Mouse (Mus musculus): ENCODE results near the gene Cacna1e. TPM values are rescaled to one million over a fixed set of nuclear protein-coding genes. Genes with fewer than 3 reads are reported as not detected.

Gene Cacna1e
- polyA plus RNA-seq, 1 experiment from 2014 or later = 0.05 TPM

- peaks cover 8% of the 10 kb centered on the region for H3K4me1 ChIP-seq (ENCODE audit: insufficient read depth, low read length)
- H3K9me3 ChIP-seq (ENCODE audit: low read length) = no peaks in the 10 kb centered on the region
- no peak overlapping the region for H3K27ac ChIP-seq (ENCODE audit: low read length)
- no peak overlapping the region for H3K4me3 ChIP-seq (ENCODE audit: low read length)
- H3K4me2 ChIP-seq (replicated peaks; ENCODE audit: low read depth, low read length) = no peak overlapping the region
- no peak for ATAC-seq (ENCODE audit: low FRiP score, low TSS enrichment)
- no peaks in the 10 kb centered on the region for H3K36me3 ChIP-seq (ENCODE audit: insufficient read depth, low read length)
- H3K27me3 ChIP-seq (ENCODE audit: insufficient read depth, low read length) = no peaks in the 10 kb centered on the region
- 68% methylated on average over 3 of the region's 3 CpGs for whole genome bisulfite sequencing
- no peak overlapping the region for H3K9ac ChIP-seq (replicated peaks; ENCODE audit: low read length)
Measured at GRCm38 (mm10) chr1:154413138-154413537, 471.2 kb downstream of the Cacna1e start.

- H3K4me2 ChIP-seq (replicated peaks; ENCODE audit: low read depth, low read length) = no peak overlapping the region
- no peaks in the 10 kb centered on the region for H3K9me3 ChIP-seq (ENCODE audit: low read length)
- no peak overlapping the region for H3K9ac ChIP-seq (replicated peaks; ENCODE audit: low read length)
- H3K36me3 ChIP-seq (ENCODE audit: insufficient read depth, low read length) = no peaks in the 10 kb centered on the region
- H3K27me3 ChIP-seq (ENCODE audit: insufficient read depth, low read length) = no peaks in the 10 kb centered on the region
- no peak overlapping the region for H3K27ac ChIP-seq (ENCODE audit: low read length)
- no peak for ATAC-seq (ENCODE audit: low FRiP score, low TSS enrichment)
- no peak overlapping the region for H3K4me3 ChIP-seq (ENCODE audit: low read length)
- no peaks in the 10 kb centered on the region for H3K4me1 ChIP-seq (ENCODE audit: insufficient read depth, low read length)
- WGBS = 88% methylated on average over 2 of the region's 2 CpGs
Measured at GRCm38 (mm10) chr1:154409051-154409450, 475.2 kb downstream of the Cacna1e start.

GRCm38 (mm10) chr1:154391979-154392378 lies 492.3 kb downstream of the Cacna1e start:
- Histone ChIP-seq H3K9me3 (ENCODE audit: low read length) (no peaks in the 10 kb centered on the region), H3K4me1 (ENCODE audit: insufficient read depth, low read length) (no peaks in the 10 kb centered on the region)
- 79% methylated on average over 6 of the region's 6 CpGs for WGBS

More at GRCm38 (mm10) chr1:154391979-154392378, 492.3 kb downstream of the Cacna1e start:
- Histone ChIP-seq H3K27me3 (ENCODE audit: insufficient read depth, low read length) (no peaks in the 10 kb centered on the region), H3K4me2 (replicated peaks; ENCODE audit: low read depth, low read length) (no peak overlapping the region), H3K4me3 (ENCODE audit: low read length) (no peak overlapping the region), H3K27ac (ENCODE audit: low read length) (no peak overlapping the region), H3K36me3 (ENCODE audit: insufficient read depth, low read length) (no peaks in the 10 kb centered on the region), H3K9ac (replicated peaks; ENCODE audit: low read length) (no peak overlapping the region)
- no peak for ATAC-seq (ENCODE audit: low FRiP score, low TSS enrichment)

Other genes with a start within 250 kb of the Cacna1e start
- gene Ier5, start 215.1 kb upstream of the Cacna1e start, polyA plus RNA-seq (2015; fragmentation: Nextera tagmentation; extraction: Ambion mirVana) = 4.4 and 5.3 TPM in 2 replicates